ENCODE assay signal across 7 mouse cellular contexts in the genomic region with DNA sequence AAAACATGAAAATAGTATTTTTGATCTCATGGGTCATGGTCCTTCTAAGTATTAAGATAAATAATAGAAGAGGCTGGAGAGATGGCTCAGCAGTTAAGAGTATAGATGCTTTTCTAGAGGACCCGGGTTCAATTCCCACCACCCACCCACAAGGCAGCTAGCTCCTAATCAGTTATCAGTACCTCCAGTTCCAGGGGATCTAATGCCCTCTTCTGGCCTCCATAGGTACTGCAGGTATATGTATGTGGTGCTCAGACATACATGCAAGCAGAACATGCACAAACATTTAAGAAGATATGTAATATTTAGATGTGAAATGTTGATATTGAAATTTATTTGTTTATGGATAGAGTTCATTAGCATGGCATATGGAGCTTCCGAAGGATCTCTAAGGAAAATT. TPM values are rescaled to one million over a fixed set of nuclear protein-coding genes. Genes with fewer than 3 reads are reported as not detected.
DNase-seq lines count a peak whose midpoint lies in the region; ATAC-seq and TF ChIP-seq lines count a peak whose summit lies in the region.

No protein-coding gene starts in this region.

- no peaks in the 10 kb centered on the region; the same call in 1 of the 2 replicates for H3K4me1 ChIP-seq in kidney, embryonic 15.5 days
- H3K4me1 ChIP-seq in MEL (ENCODE audit: control insufficient read depth in 1 of 2, insufficient read depth in 2 of 2, low read length in 2 of 2) = no peaks in the 10 kb centered on the region
- peaks cover 5% of the 10 kb centered on the region; the same call in 1 of the 2 replicates for H3K4me1 ChIP-seq in liver, postnatal 0 days (ENCODE audit: insufficient read depth)

- peak; percentile 36 for TF ChIP-seq RAD21 in MEL (IDR thresholded peaks at IDR 0.05; ENCODE audit: low read depth, low read length)

- H3K36me3 ChIP-seq in kidney, embryonic 15.5 days = no peaks in the 10 kb centered on the region
- no peaks in the 10 kb centered on the region for H3K36me3 ChIP-seq in MEL (ENCODE audit: control insufficient read depth in 1 of 2, insufficient read depth in 2 of 2, low read length in 2 of 2)
- no peaks in the 10 kb centered on the region for H3K36me3 ChIP-seq in liver, postnatal 0 days (replicated peaks; ENCODE audit: insufficient read depth, low read length)

- peak; percentile 34 to 61 (median 50) for TF ChIP-seq CTCF in MEL (IDR thresholded peaks at IDR 0.05 in 2 of 3, conservative IDR thresholded peaks at IDR 0.05 in 1 of 3; ENCODE audit: control insufficient read depth in 1 of 3, insufficient read depth in 1 of 3, low read depth in 2 of 3, low read length in 3 of 3, poor library complexity in 1 of 3, severe bottlenecking in 1 of 3)
- TF ChIP-seq CTCF in liver, postnatal 0 days (IDR thresholded peaks at IDR 0.05; ENCODE audit: low read depth) = peak; percentile 74

- H3K27ac ChIP-seq in kidney, embryonic 15.5 days = no peak overlapping the region
- no peak overlapping the region for H3K27ac ChIP-seq in MEL (ENCODE audit: control insufficient read depth, low read depth, low read length)
- no peak overlapping the region for H3K27ac ChIP-seq in liver, postnatal 0 days (ENCODE audit: low read depth)

- 88% methylated on average over 2 of the region's 2 CpGs for WGBS in kidney, embryonic 15.5 days
- 74% methylated on average over 2 of the region's 2 CpGs for WGBS in liver, postnatal 0 days (ENCODE audit: insufficient replicate concordance)

- H3K9me3 ChIP-seq in kidney, embryonic 15.5 days (replicated peaks) = no peaks in the 10 kb centered on the region
- no peaks in the 10 kb centered on the region for H3K9me3 ChIP-seq in MEL (replicated peaks; ENCODE audit: insufficient read depth, low read length)
- H3K9me3 ChIP-seq in liver, postnatal 0 days (ENCODE audit: low read length) = no peaks in the 10 kb centered on the region

- no peaks in the 10 kb centered on the region for H3K79me2 ChIP-seq in MEL (ENCODE audit: control insufficient read depth, insufficient read depth, low read length, poor library complexity)

- no peak overlapping the region for H3K4me2 ChIP-seq in kidney, embryonic 15.5 days
- H3K4me2 ChIP-seq in liver, postnatal 0 days (ENCODE audit: low read depth, low read length) = no peak overlapping the region

- TF ChIP-seq POLR2A in MEL (IDR thresholded peaks at IDR 0.05; ENCODE audit: control insufficient read depth in 1 of 2, insufficient read depth in 1 of 2, low read depth in 1 of 2, low read length in 2 of 2, poor library complexity in 1 of 2) = no peak

- ATAC-seq in kidney, embryonic 15.5 days (replicated peaks; ENCODE audit: low FRiP score) = no peak
- ATAC-seq in liver, postnatal 0 days = no peak

- no peaks in the 10 kb centered on the region for H3K27me3 ChIP-seq in kidney, embryonic 15.5 days
- H3K27me3 ChIP-seq in MEL (ENCODE audit: control insufficient read depth in 1 of 2, insufficient read depth in 2 of 2, low read length in 2 of 2) = no peaks in the 10 kb centered on the region
- H3K27me3 ChIP-seq in liver, postnatal 0 days (ENCODE audit: insufficient read depth, low read length) = 0 out of 2 replicates have a peak, but pooled peaks cover 5% of the 10 kb centered on the region

- no peak overlapping the region for H3K9ac ChIP-seq in kidney, embryonic 15.5 days
- H3K9ac ChIP-seq in MEL (ENCODE audit: control insufficient read depth, low read depth, low read length, poor library complexity, severe bottlenecking) = no peak overlapping the region
- H3K9ac ChIP-seq in liver, postnatal 0 days (replicated peaks) = no peak overlapping the region

- H3K4me3 ChIP-seq in kidney, embryonic 15.5 days (replicated peaks) = no peak overlapping the region
- H3K4me3 ChIP-seq in MEL (ENCODE audit: control insufficient read depth in 1 of 2, insufficient read depth in 1 of 2, low read depth in 2 of 2, low read length in 2 of 2) = no peak overlapping the region
- no peak overlapping the region for H3K4me3 ChIP-seq in liver, postnatal 0 days (ENCODE audit: low read depth, low read length)

- DNase-seq in kidney, adult 11 months = peak; percentile 10
- DNase-seq in B cell, adult 2 months = peak; percentile 42 to 50
- peak; percentile 51 for DNase-seq in MEL (ENCODE audit: low read depth, low spot score)
- peak; percentile 40 for DNase-seq in liver, postnatal 0 days
- DNase-seq in layer of hippocampus, postnatal 10 days (ENCODE audit: low spot score in 2 of 2) = no peak
- no peak for DNase-seq in urinary bladder, postnatal 4 days (ENCODE audit: low spot score in 2 of 2)

- no peak for TF ChIP-seq EP300 in MEL (IDR thresholded peaks at IDR 0.05; ENCODE audit: low read depth in 1 of 2, low read length in 2 of 2)
- no peak for TF ChIP-seq EP300 in liver, postnatal 0 days (IDR thresholded peaks at IDR 0.05; ENCODE audit: low read depth)

TF ChIP-seq in MEL, 35 proteins besides CTCF, POLR2A, EP300 and RAD21:
- TF ChIP-seq GATA1 (IDR thresholded peaks at IDR 0.05; ENCODE audit: low read depth, low read length) (peak; percentile 36; the same call in 1 of the 2 replicates), MYC (IDR thresholded peaks at IDR 0.05; ENCODE audit: low read depth, low read length) (no peak), TCF12 (IDR thresholded peaks at IDR 0.05; ENCODE audit: low read depth, low read length) (no peak), SMC3 (IDR thresholded peaks at IDR 0.05; ENCODE audit: low read depth, low read length) (peak; percentile 43)
TF ChIP-seq in MEL: peak in this region for 2.

RNA-seq across cellular contexts. Expression of a gene that starts 56.8 kb away (rescaled TPM):
- polyA plus RNA-seq in kidney, embryonic 15.5 days (2015; fragmentation: Nextera tagmentation; extraction: Ambion mirVana) = not detected in 2 replicates
- total RNA-seq in MEL (2012; rRNA removed) = not detected in 2 replicates
- polyA plus RNA-seq in MEL (2012; ENCODE audit: insufficient read depth in 1 of 2, insufficient read length in 2 of 2, low read depth in 1 of 2, low replicate concordance in 2 of 2, missing spikeins in 1 of 2) = not detected
- polyA plus RNA-seq in liver, postnatal 0 days (2015; fragmentation: Nextera tagmentation; extraction: Ambion mirVana) = 0.40 and 0.52 TPM in 2 replicates
- total RNA-seq in layer of hippocampus, postnatal 10 days (2021) = 1 to 10 TPM; 1.6 to 1.8 TPM

Comparison
In these comparisons a context has a peak if more than half of its experiments do, and no peak if none do; other contexts are left out.
1. DNase-seq: peak in kidney, adult 11 months (single experiment), B cell, adult 2 months (2 of 2), MEL (single experiment) and liver, postnatal 0 days (single experiment); none in layer of hippocampus, postnatal 10 days (0 of 2) and urinary bladder, postnatal 4 days (0 of 2).